Comparison of ENCODE assay signal across 12 mouse cellular contexts in genomic region chr19:37378816-37379215, GRCm38 (mm10). TPM values are rescaled to one million over a fixed set of nuclear protein-coding genes. Genes with fewer than 3 reads are reported as not detected.
DNase-seq lines count a peak whose midpoint lies in the region; ATAC-seq lines count a peak whose summit lies in the region.
"Had no signal": no experiment of that assay in that cellular context is flagged by ENCODE, and none has a peak within 500 bp of the region (broad histone marks: within the 10 kb centered on the region; RNA-seq: fewer than 3 reads in every experiment).

No protein-coding gene starts in this region.

- 70% methylated on average over 6 of the region's 6 CpGs for WGBS in kidney, embryonic 14.5 days
- 69% methylated on average over 6 of the region's 6 CpGs for WGBS in neural tube, embryonic 12.5 days
- 66% methylated on average over 6 of the region's 6 CpGs for WGBS in neural tube, embryonic 15.5 days
- 70% methylated on average over 6 of the region's 6 CpGs for WGBS in neural tube, embryonic 13.5 days

- H3K4me3 ChIP-seq in erythroblast, embryonic 14.5 days (replicated peaks), result peak overlapping the region; percentile 100
- no peak overlapping the region for H3K4me3 ChIP-seq in kidney, embryonic 14.5 days (ENCODE audit: low read length)
- no peak overlapping the region for H3K4me3 ChIP-seq in neural tube, embryonic 12.5 days
- H3K4me3 ChIP-seq in neural tube, embryonic 15.5 days (replicated peaks), result no peak overlapping the region
- H3K4me3 ChIP-seq in neural tube, embryonic 13.5 days, result no peak overlapping the region

- no peaks in the 10 kb centered on the region for H3K9me3 ChIP-seq in erythroblast, embryonic 14.5 days (ENCODE audit: control insufficient read depth, low read length)
- no peaks in the 10 kb centered on the region for H3K9me3 ChIP-seq in kidney, embryonic 14.5 days (ENCODE audit: control insufficient read depth, low read length)
- no peaks in the 10 kb centered on the region for H3K9me3 ChIP-seq in neural tube, embryonic 12.5 days
- no peaks in the 10 kb centered on the region for H3K9me3 ChIP-seq in neural tube, embryonic 15.5 days (replicated peaks)
- H3K9me3 ChIP-seq in neural tube, embryonic 13.5 days, result no peaks in the 10 kb centered on the region
- H3K9me3 ChIP-seq: embryonic facial prominence, embryonic 12.5 days had no signal

- no peak for DNase-seq in kidney, postnatal 14 days
- no peak for DNase-seq in adrenal gland, adult (ENCODE audit: inconsistent age in 2 of 2, low spot score in 1 of 2)
- DNase-seq: adrenal gland, postnatal 10 days; cerebellum, adult 2 months had no signal

- peaks cover 61% of the 10 kb centered on the region for H3K36me3 ChIP-seq in erythroblast, embryonic 14.5 days (ENCODE audit: control insufficient read depth)
- H3K36me3 ChIP-seq in kidney, embryonic 14.5 days (ENCODE audit: control insufficient read depth, insufficient read depth, low read length), result no peaks in the 10 kb centered on the region
- H3K36me3 ChIP-seq in neural tube, embryonic 12.5 days, result no peaks in the 10 kb centered on the region
- H3K36me3 ChIP-seq in neural tube, embryonic 15.5 days, result no peaks in the 10 kb centered on the region
- H3K36me3 ChIP-seq in neural tube, embryonic 13.5 days, result no peaks in the 10 kb centered on the region
- H3K36me3 ChIP-seq: embryonic facial prominence, embryonic 12.5 days had no signal

- no peak overlapping the region for H3K27ac ChIP-seq in kidney, embryonic 14.5 days (ENCODE audit: low read depth, low read length)
- H3K27ac ChIP-seq in neural tube, embryonic 12.5 days, result no peak overlapping the region
- H3K27ac ChIP-seq in neural tube, embryonic 15.5 days (replicated peaks), result no peak overlapping the region
- H3K27ac ChIP-seq in neural tube, embryonic 13.5 days (replicated peaks), result no peak overlapping the region
- H3K27ac ChIP-seq: embryonic facial prominence, embryonic 12.5 days had no signal

- no peak overlapping the region for H3K9ac ChIP-seq in kidney, embryonic 14.5 days (ENCODE audit: low read depth, low read length)
- no peak overlapping the region for H3K9ac ChIP-seq in neural tube, embryonic 12.5 days
- no peak overlapping the region for H3K9ac ChIP-seq in neural tube, embryonic 15.5 days (replicated peaks)
- no peak overlapping the region for H3K9ac ChIP-seq in neural tube, embryonic 13.5 days
- H3K9ac ChIP-seq: embryonic facial prominence, embryonic 12.5 days had no signal

- peaks cover 52% of the 10 kb centered on the region for H3K4me1 ChIP-seq in erythroblast, embryonic 14.5 days (ENCODE audit: control insufficient read depth)
- peaks cover 8% of the 10 kb centered on the region for H3K4me1 ChIP-seq in kidney, embryonic 14.5 days (ENCODE audit: control insufficient read depth, insufficient read depth, low read length)
- H3K4me1 ChIP-seq in neural tube, embryonic 12.5 days, result peaks cover 4% of the 10 kb centered on the region
- peaks cover 15% of the 10 kb centered on the region; the same call in 1 of the 2 replicates for H3K4me1 ChIP-seq in neural tube, embryonic 15.5 days
- peaks cover 27% of the 10 kb centered on the region for H3K4me1 ChIP-seq in neural tube, embryonic 13.5 days (replicated peaks)

- peak overlapping the region; percentile 19; the same call in 1 of the 2 replicates for H3K4me2 ChIP-seq in kidney, embryonic 14.5 days (replicated peaks; ENCODE audit: low read depth, low read length)
- 0 out of 2 replicates have a peak overlapping the region, but pooled peaks have one; percentile 20 for H3K4me2 ChIP-seq in neural tube, embryonic 12.5 days (replicated peaks)
- H3K4me2 ChIP-seq in neural tube, embryonic 15.5 days, result no peak overlapping the region
- 0 out of 2 replicates have a peak overlapping the region, but pooled peaks have one; percentile 7 for H3K4me2 ChIP-seq in neural tube, embryonic 13.5 days

- no peaks in the 10 kb centered on the region for H3K27me3 ChIP-seq in erythroblast, embryonic 14.5 days (ENCODE audit: control insufficient read depth)
- no peaks in the 10 kb centered on the region for H3K27me3 ChIP-seq in kidney, embryonic 14.5 days (ENCODE audit: control insufficient read depth, insufficient read depth, low read length)
- no peaks in the 10 kb centered on the region for H3K27me3 ChIP-seq in neural tube, embryonic 12.5 days (replicated peaks)
- no peaks in the 10 kb centered on the region for H3K27me3 ChIP-seq in neural tube, embryonic 15.5 days (replicated peaks)
- no peaks in the 10 kb centered on the region for H3K27me3 ChIP-seq in neural tube, embryonic 13.5 days
- H3K27me3 ChIP-seq: embryonic facial prominence, embryonic 12.5 days had no signal

- ATAC-seq in erythroblast, adult 5-6 weeks (replicated peaks; ENCODE audit: low FRiP score, poor library complexity, severe bottlenecking), result no peak
- ATAC-seq in kidney, embryonic 14.5 days (ENCODE audit: low FRiP score, low TSS enrichment), result no peak
- ATAC-seq in neural tube, embryonic 12.5 days (ENCODE audit: low FRiP score, low read depth), result no peak
- no peak for ATAC-seq in neural tube, embryonic 15.5 days (ENCODE audit: low FRiP score)
- no peak for ATAC-seq in neural tube, embryonic 13.5 days (ENCODE audit: low read depth)
- ATAC-seq: hindbrain, embryonic 16.5 days had no signal

RNA-seq across cellular contexts. Expression of gene Kif11, which starts 2.6 kb away (rescaled TPM):
- polyA plus RNA-seq in erythroblast, embryonic 14.5 days (2012), result 0.93 and 1.1 TPM in 2 replicates
- 65.3 and 69.0 TPM in 2 replicates for total RNA-seq in erythroblast, adult 5-6 weeks (2015; ENCODE audit: low replicate concordance)
- 103 and 108 TPM in 2 replicates for total RNA-seq in erythroblast, adult 5-6 weeks (2017; ENCODE audit: low replicate concordance)
- polyA plus RNA-seq in kidney, embryonic 14.5 days (2014; fragmentation: Nextera tagmentation; extraction: Ambion mirVana), result 49.4 and 79.4 TPM in 2 replicates
- 47.8 and 47.9 TPM in 2 replicates for polyA plus RNA-seq in neural tube, embryonic 12.5 days (2016; fragmentation: Nextera tagmentation; extraction: Ambion mirVana)
- polyA plus RNA-seq in neural tube, embryonic 15.5 days (2015; fragmentation: Nextera tagmentation; extraction: Ambion mirVana), result 6.3 and 18.6 TPM in 2 replicates
- polyA plus RNA-seq in neural tube, embryonic 13.5 days (2015; fragmentation: Nextera tagmentation; extraction: Ambion mirVana), result 10.2 and 14.3 TPM in 2 replicates

RNA-seq across cellular contexts. Expression of gene Ide, which starts 41.2 kb away (rescaled TPM):
- 0.15 and 0.24 TPM in 2 replicates for polyA plus RNA-seq in erythroblast, embryonic 14.5 days (2012)
- total RNA-seq in erythroblast, adult 5-6 weeks (2015; ENCODE audit: low replicate concordance), result 16.9 and 17.3 TPM in 2 replicates
- 12.3 and 13.5 TPM in 2 replicates for total RNA-seq in erythroblast, adult 5-6 weeks (2017; ENCODE audit: low replicate concordance)
- 30.4 and 74.9 TPM in 2 replicates for polyA plus RNA-seq in kidney, embryonic 14.5 days (2014; fragmentation: Nextera tagmentation; extraction: Ambion mirVana)
- 38.4 and 44.0 TPM in 2 replicates for polyA plus RNA-seq in neural tube, embryonic 12.5 days (2016; fragmentation: Nextera tagmentation; extraction: Ambion mirVana)
- polyA plus RNA-seq in neural tube, embryonic 15.5 days (2015; fragmentation: Nextera tagmentation; extraction: Ambion mirVana), result 47.2 and 54.6 TPM in 2 replicates
- polyA plus RNA-seq in neural tube, embryonic 13.5 days (2015; fragmentation: Nextera tagmentation; extraction: Ambion mirVana), result 35.9 and 37.0 TPM in 2 replicates

RNA-seq across cellular contexts. Expression of gene Hhex, which starts 55.8 kb away (rescaled TPM):
- polyA plus RNA-seq in erythroblast, embryonic 14.5 days (2012), result 0.22 and 0.34 TPM in 2 replicates
- 25.1 and 27.3 TPM in 2 replicates for total RNA-seq in erythroblast, adult 5-6 weeks (2015; ENCODE audit: low replicate concordance)
- 5.1 and 6.0 TPM in 2 replicates for total RNA-seq in erythroblast, adult 5-6 weeks (2017; ENCODE audit: low replicate concordance)
- polyA plus RNA-seq in kidney, embryonic 14.5 days (2014; fragmentation: Nextera tagmentation; extraction: Ambion mirVana), result 11.5 and 11.6 TPM in 2 replicates
- 8.2 and 8.3 TPM in 2 replicates for polyA plus RNA-seq in neural tube, embryonic 12.5 days (2016; fragmentation: Nextera tagmentation; extraction: Ambion mirVana)
- 6.1 and 7.2 TPM in 2 replicates for polyA plus RNA-seq in neural tube, embryonic 15.5 days (2015; fragmentation: Nextera tagmentation; extraction: Ambion mirVana)
- 6.6 and 8.3 TPM in 2 replicates for polyA plus RNA-seq in neural tube, embryonic 13.5 days (2015; fragmentation: Nextera tagmentation; extraction: Ambion mirVana)

Comparison
In these comparisons a context has a peak if more than half of its experiments do, and no peak if none do; other contexts are left out.
1. RNA of gene Ide, which starts 41.2 kb away (polyA plus RNA-seq): 30.4 to 74.9 TPM in kidney, embryonic 14.5 days, 47.2 to 54.6 TPM in neural tube, embryonic 15.5 days, 38.4 to 44.0 TPM in neural tube, embryonic 12.5 days and 35.9 to 37.0 TPM in neural tube, embryonic 13.5 days; 0.15 to 0.24 TPM in erythroblast, embryonic 14.5 days; every median in the first group is over 10 times any median in the second.